Mouse (Mus musculus): ENCODE data around the gene Orai2.

- TF ChIP-seq CTCF (IDR thresholded peaks at IDR 0.05; ENCODE audit: low read depth, low read length): no peak
- no peak for TF ChIP-seq POLR2A (IDR thresholded peaks at IDR 0.05; ENCODE audit: borderline replicate concordance, low read depth, low read length)
These were observed 48.1 kb upstream of the Orai2 start for GRCm38 (mm10) chr5:136218585-136218984.

All from bone marrow macrophage, adult 2 months (primary cell).